Mouse (Mus musculus) c-Kit-positive CD71-negative TER-119-negative erythroid progenitor cells, embryonic 14.5 days (primary cell): Measurements from ENCODE around the gene Mgmt.

Source experiments
- DNase-seq: peaks from one replicate; pipeline ENCODE4 v3.0.0-alpha.2; 2013; ENCODE audit warnings: low read depth

Mgmt gene

GRCm38 (mm10) chr7:136912901-136913300 is 18.5 kb downstream of the Mgmt start:
- no peak for DNase-seq

DNA sequence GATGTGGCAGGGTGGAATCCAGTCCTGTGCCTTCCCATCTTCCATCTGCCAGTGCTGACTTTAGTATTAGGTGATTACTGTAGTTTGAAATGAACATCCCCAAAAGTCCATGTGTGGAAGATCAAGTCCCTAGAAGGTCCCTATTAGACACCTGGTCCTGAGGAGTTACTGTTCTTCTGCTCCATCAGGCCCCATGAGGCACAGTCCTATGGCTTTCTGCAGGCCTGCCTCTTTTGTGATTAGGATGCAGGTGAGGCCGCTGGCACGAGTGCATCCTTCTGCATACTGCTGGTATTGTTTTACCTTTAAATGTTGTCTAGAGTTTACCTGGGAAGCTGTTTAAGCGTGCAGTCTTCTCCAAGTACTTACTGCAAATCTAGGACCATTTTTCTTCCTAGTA is 21.6 kb downstream of the Mgmt start:
- no peak for DNase-seq

DNA sequence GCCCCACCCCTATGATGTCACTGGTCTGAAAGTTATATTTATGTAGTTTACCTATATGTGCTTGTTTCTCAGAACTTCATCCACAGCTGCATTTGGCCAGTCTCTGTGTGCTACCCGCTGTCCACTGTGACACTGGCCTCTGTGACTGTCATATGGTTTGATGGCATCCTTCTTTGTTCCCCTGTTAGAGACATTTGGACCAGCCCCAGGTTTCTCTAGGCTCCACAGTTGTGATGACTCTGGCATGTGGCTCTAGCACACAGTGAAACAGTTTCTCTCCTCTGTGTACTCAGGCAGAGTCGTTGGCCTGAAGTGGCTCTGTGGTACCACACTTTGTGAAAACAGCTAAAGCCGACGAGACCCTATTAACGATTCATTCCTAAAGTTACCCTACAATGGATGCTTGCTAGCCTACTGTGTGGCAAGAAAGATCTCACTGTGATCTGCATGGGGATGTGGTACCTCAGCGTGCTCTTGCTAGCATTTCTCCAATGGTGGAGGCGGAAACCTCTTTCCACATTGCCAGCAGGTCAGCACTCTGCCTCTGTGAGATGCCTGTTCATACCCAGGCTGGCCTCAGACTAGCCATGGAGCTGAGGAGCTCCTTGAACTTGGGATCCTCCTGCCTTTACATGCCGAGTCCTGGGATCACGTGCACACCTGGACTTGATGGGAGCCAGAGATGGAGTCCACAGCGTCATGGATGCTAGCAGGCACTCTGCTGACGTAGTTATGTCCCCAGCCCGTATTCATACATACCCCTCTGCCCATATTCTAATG is 26.8 kb downstream of the Mgmt start:
- no peak for DNase-seq

- no peak for DNase-seq
These were observed 27.8 kb downstream of the Mgmt start for GRCm38 (mm10) chr7:136922230-136922629.

DNA sequence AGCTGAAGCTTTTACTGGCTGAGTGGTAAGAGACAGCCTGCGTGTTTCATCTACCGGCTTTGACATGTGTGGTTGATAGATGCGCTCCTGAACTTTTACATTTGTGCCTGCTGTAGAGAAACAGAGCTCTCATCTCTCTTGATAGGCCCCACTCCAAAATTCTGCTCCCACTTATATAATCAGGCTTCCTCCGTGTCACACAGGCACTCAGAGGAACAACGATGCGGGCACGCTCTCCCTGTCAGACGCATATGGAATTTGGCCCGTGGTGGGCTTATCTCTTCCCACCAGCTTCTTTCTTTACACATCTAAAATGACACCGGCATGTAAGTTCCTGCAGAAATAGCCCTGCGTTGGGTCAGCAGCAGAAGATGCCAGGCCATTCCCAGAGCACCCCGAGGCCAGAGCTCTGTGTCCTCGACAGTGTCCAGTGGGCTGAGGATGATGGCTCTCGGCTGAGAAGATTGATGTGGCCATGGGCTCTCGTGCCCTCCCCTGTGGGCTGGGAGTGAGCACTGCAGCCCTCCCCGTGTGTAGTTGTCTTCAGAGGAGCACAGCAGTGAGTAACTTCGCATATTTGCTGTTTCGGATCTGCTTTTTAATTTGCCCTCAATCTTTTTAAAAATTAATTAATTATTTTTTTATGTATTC is 30.3 kb downstream of the Mgmt start:
- no peak for DNase-seq

DNA sequence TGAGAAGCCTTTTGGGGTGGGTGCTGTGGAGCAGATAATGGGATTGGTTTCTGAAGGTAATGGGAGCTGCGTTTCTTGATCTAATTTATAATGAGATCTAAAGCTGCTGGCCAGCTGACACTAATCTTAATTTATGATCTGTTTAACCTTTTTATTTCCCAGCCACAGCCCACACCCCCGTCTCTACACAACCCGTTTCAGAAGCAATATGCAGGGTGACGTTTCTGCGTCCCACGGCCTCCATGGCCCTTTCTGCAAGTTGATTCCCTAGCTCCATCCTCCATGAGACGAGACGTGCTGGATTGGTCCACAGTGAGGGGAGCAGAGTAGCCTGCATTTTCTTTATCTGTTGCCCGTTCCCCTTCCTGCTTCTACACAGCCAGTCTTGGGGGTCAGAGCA is 31.8 kb downstream of the Mgmt start:
- no peak for DNase-seq

DNA sequence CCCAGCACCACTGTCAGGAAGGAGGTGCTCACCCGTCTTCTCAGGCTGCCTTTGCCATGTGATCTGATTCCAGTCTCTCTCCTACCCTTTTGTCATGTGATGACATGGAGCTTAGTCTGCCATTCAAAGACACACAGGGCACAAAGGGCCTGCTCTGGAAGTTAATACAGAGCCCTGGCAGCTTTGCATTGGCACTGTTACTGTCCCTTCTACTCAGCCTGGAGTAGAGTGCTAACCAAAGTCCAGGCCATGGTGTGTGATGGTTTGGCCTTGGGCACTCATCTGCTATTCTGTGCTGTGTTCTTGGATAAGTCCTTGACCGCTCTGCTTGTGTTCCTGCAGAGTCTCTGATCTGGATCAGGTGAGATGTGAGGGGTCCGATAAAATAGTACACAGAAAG is 36.0 kb downstream of the Mgmt start:
- no peak for DNase-seq

- DNase-seq = no peak
These were observed 39.0 kb downstream of the Mgmt start for GRCm38 (mm10) chr7:136933367-136933766.

- no peak for DNase-seq
These were observed 39.9 kb downstream of the Mgmt start for GRCm38 (mm10) chr7:136934336-136934735.

- DNase-seq = no peak
These were observed 40.4 kb downstream of the Mgmt start for GRCm38 (mm10) chr7:136934784-136935183.

DNA sequence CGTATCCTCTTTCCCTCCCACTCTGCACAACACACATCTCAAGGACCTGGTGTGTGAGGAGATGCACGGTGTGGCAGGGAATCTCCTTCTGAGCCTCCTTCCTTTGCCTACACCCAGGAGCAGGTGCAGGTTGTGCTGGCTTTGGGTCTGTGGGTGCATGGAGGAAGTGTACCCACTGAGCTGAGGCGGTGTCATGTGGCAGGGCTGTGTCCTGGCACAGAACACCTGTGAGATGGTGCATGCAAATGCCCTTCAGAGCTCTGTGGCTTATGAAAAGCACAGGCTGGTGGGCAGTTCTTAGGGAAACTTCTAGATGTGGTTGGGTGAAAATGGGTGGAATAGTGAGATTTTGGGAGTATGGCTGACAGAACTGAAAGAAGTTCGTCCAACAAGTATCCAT is 44.0 kb downstream of the Mgmt start:
- DNase-seq = no peak

GRCm38 (mm10) chr7:136942414-136942813 is 48.0 kb downstream of the Mgmt start:
- no peak for DNase-seq

- no peak for DNase-seq
These were observed 49.5 kb downstream of the Mgmt start for GRCm38 (mm10) chr7:136943886-136944285.

DNA sequence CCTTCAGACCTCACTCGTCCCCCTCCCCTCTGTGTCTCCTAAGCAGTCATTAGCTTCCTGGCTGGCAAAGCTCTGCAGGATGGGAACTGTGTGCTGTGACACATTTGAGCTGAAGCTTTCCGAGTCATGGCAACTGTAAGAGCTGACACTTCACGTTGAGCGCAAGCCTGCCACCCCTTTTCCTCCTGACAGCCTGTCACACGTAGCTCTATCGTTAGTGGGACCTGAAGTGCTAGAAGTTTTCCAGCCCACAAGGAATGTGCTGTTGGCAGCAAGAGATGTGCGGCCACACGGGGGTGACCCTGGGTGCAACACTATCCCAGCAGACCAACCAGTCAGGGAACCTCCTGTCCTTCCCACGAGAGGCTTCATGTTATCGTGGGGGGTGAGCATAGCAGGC is 51.3 kb downstream of the Mgmt start:
- DNase-seq = no peak

GRCm38 (mm10) chr7:136946131-136946530 is 51.7 kb downstream of the Mgmt start:
- DNase-seq = no peak

DNA sequence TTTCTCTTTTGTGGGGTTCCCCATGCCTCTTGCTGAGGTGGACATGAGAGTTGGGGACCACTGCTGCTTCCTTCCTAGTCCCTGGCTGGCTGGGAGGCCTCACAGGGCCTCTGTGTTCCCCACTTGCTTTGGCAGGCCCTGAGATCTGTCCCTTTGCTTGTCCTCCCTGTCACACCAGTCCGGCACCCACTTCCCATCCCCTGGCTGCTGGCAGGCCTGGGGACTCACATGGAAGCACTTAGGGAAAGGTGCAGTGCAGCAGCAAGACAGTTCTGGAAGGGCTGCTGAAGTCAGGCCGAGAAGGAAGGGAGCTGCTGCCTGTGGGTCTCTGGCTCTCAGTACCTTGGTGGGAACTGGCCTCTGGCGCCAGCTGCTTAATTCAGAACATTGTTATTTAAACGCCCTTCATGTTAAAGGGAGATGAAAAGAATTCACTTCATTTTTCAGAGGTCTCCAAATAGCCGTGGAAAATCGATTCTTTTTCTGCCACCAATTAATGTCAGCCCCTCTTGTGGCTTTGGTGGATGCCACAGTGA is 53.9 kb downstream of the Mgmt start:
- no peak for DNase-seq

- no peak for DNase-seq
These were observed 58.2 kb downstream of the Mgmt start for GRCm38 (mm10) chr7:136952608-136953007.

DNA sequence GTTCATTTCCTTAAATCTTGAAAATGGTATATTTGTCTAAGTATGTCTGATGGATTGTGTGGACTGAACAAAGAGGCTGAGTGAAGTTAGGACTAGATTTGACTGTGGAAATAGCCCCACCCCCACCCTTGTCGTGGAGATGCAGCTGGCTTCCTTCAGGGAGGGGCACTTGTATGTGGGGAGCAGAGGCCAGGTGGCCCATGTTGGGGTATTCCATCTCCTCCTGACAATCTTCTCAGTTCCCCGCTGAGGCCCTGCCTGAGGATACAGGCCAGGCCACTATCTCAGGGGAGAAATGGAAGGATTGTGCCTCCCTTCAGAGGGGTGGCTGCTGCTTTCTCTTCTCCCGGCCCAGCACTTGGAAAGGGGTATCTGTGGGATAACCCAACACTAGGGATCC is 58.8 kb downstream of the Mgmt start:
- no peak for DNase-seq

- no peak for DNase-seq
These were observed 77.9 kb downstream of the Mgmt start for GRCm38 (mm10) chr7:136972361-136972760.

- no peak for DNase-seq
These were observed 80.6 kb downstream of the Mgmt start for GRCm38 (mm10) chr7:136975001-136975400.

DNA sequence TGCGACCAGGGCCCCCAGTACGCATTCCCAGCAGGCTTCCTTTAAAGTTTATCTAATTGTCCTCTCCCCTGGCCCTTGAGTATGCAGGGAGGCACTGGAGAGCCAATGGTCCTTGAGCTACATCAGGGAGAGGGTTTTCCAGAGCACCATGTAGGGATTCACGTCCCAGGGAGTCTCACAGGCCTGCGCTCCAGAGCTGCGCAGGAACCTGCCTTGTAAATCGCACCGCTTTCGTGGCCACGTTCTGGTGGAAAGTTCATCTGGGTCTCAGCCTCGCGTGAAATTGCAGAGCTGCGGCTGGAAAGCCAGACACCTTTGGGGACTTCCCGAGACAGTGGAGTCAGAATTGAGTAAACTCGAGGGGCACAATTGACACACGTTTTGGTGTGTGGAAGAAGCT is 103.0 kb downstream of the Mgmt start:
- DNase-seq = no peak

DNA sequence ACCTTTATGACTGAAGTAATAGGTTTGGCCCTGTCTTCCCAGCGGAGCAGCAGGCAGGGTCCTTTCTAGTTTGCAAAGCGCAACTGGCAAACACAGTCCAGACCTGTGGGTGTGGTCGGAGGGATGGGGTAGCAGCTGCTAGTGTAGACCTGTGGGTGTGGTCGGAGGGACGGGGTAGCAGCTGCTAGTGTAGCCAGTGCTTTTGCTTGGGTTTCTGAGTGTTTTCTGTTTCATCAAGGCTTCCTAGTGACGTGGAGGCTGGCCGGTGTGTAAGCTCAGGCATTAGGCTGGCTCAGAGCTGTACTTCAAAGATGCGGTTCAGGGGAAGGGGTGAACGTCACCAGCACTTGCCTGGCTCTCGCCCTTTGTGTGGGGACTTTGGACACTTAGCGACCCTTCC is 106.3 kb downstream of the Mgmt start:
- DNase-seq = no peak

GRCm38 (mm10) chr7:137001215-137001614 is 106.8 kb downstream of the Mgmt start:
- DNase-seq = no peak

GRCm38 (mm10) chr7:137001783-137002182 is 107.4 kb downstream of the Mgmt start:
- no peak for DNase-seq
